Mouse (Mus musculus): ENCODE data around the gene Adcy1.
A peak's percentile ranks its signal among the peaks of the same experiment; 100 is the strongest.

The Adcy1 gene

DNA sequence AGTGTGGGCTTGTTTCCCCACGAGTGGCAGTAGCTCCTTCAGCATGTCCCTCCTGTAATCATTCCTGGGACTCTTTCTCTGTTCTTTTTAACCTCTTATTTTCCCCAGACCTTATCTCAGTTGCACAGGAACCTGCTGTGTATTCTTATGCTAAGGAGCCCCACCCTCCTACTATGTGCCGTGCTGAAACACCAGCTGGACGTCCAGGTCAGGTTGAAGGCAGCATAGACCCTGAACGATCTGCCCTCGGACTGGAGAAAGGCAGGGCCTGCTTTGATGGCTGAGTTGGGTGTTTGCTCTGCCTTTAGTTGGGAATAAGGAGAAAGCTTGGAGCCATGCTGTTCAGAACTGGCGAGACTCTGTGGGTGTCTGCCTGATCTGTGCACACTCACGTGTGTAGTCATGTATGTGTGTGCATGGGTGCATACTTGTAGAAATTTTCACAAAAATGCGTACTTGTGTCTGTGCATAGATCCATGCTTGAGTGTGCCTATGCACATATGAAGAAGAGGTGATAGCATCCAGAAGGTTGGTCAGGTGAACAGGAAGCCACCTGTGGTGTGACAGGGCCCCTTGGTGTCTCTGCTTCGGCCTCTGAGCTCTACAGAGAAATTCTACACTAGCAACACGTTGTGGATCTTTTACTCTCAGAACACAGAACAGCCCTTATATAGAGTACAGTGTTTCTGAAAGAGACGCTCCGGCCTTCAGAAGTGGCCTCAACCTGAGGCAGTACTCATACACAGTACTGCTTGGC lies 5.4 kb downstream of the Adcy1 start:
- no peak for DNase-seq (ENCODE audit: inconsistent ontology term)

DNA sequence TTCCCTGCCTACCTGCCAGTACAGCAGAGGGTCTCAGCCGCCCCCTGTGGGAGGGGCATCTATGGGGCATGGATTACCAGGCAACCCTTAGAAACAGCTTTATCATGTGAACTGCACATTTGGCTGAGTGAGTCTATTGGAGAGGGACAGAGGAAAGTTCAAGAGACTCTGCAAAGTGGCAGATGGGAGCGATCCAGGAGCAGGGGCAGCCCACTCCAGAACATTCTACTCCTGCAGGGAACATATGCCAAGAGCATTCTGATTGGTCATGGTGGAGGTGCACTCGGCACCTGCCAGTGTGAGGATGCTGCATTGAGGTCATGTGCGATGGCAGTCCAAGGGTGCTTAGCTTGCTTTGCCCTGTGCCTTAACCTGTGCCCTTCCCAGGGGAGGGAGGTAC lies 6.5 kb downstream of the Adcy1 start:
- DNase-seq (ENCODE audit: inconsistent ontology term) = no peak

DNA sequence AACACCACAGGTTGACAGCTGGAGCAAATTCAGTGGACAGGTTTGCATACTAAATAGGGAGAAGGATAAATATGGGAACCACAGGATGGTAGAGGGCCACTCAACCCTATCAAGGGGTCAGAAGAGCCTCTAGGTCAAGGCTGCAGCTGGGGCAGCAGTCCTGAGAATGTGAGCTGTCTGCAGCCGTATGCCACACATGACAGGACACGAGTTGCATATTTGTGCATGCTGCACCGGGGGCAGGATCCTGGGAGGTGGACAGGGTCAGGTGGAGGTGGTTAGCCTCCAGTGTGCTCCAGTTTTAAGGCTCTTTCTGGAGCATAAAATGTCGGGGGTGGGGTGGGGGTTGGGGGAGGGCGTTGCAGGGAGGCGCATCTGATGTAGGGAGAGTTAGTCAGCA lies 8.3 kb downstream of the Adcy1 start:
- DNase-seq (ENCODE audit: inconsistent ontology term) = no peak

DNA sequence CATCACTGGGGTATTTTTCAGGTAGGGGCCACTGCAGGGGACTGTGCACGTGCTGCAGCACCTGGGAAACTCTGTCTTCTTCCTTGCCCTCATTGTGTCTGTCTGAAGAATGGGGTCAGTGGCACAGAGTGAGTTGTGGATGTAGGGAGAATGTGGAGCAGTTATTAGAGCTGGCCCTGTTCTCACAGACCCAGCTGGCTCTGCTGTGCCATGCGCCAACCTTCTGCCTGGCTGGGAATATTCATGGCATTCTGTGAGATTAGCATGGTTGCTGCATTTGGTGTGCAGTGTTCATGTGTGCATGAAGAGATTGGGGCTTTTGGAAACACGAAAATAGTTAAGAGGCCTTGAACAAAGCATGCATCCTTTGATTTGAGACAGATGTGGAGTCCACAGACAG lies 10.3 kb downstream of the Adcy1 start:
- DNase-seq (ENCODE audit: inconsistent ontology term) = no peak

DNA sequence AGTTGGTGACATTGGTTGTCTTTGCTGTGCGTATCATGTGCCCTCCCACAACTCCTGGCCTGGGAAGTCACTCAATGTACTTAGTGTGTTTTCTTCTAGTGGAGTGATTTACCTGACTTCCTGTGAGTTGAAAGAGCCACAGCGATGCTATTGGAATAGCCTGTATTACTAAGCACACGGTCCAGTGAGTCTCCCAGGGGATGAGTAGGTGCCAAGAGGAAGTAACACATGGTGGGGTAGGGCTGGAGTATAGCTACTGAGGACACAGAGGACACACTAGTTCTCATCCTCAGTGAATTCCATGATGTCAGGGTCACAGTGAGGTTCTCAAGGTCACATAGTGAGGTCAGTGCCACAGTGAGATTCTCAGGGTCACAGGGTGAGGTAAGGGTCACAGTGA lies 13.2 kb downstream of the Adcy1 start:
- DNase-seq (ENCODE audit: inconsistent ontology term) = no peak

DNA sequence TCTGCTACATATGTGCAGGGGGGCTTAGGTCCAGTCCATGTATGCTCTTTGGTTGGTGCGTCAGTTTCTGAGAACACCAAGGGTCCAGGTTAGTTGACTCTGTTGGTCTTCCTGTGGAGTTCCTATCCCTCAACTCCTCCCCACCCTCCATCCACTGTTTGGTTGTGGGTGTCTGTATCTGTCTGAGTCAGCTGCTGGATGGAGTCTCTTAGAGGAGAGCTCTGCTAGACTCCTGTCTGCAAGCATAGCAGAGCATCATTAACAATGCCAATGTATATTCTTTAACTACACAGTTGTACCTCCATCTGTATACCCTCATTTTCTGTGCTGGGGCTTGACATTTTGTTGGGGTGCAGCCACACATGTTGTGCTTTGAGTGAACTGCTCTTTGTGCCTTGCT lies 18.6 kb downstream of the Adcy1 start:
- DNase-seq (ENCODE audit: inconsistent ontology term) = no peak

DNA sequence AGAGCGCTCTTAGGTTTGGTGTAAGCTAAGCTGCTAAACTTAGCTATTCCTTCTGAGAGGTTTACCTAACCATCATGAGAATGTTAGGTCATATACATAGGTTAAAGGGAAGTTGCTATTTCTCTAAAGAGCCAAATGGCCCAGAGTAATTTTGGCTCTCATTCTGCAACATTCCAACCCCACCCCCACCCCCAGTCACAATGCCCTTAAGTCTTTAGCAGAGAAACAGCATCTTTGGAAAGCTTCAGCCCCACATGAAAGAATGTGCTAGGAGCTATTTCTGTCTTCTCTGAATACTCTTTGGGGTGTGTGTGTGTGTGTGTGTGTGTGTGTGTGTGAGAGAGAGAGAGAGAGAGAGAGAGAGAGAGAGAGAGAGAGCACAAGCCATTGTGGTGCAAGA lies 20.6 kb downstream of the Adcy1 start:
- peak; percentile 73 for DNase-seq (ENCODE audit: inconsistent ontology term)

DNA sequence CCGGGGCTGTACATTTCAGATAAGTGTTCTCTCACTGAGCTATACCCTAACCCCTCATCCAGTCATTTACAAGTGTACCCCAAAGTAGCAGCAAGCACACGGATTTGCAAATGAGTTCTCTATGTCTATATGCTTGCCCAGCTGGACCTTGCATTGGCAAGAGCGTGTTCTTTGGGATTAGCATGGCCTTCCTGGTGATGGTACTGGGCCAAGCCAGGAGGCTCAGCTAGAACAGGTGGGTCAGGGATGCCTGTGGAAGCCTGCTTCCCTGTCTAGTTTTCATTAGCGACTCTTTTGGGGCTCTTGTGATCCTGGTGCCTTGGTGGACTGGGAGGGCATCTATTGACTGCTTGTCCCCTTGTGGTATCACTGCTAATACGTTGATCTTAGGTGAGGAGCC lies 21.9 kb downstream of the Adcy1 start:
- no peak for DNase-seq (ENCODE audit: inconsistent ontology term)

DNA sequence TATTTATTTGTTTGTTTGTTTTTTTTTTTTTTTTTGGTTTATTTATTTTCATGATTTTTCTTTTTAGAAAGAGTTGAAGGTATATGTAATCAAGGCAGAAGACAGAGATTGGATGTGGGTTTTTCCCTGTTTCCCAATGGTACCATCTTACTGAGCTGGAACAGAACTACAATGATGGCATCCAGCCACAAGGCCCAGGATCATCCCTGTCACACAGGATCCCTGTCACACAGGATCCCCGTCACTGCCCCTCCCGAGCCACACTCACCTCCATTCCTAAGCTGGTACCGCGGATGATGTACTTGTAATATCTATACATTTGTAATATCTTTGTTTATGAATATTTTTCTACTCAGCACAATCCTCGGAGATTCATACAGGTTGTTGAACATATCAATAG lies 27.8 kb downstream of the Adcy1 start:
- DNase-seq (ENCODE audit: inconsistent ontology term) = no peak

DNA sequence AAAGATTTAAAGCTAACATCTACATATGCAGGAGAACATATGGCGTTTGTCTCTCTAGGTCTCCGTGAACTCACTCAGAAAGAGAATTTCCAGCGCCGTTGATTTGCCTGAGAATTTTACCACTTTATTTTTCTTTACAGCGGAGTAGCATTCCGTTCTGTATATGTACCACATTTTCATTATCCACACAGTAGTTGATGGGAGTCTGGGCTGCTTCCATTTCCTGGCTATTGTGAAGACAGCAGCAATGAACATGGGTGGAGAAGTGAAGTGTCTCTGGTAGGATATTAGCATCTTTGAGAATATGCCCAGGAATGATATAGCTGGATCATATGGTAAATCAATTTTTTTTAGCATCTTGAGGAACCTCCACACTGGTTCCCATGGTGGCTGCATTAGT lies 31.6 kb downstream of the Adcy1 start:
- DNase-seq (ENCODE audit: inconsistent ontology term) = no peak

DNA sequence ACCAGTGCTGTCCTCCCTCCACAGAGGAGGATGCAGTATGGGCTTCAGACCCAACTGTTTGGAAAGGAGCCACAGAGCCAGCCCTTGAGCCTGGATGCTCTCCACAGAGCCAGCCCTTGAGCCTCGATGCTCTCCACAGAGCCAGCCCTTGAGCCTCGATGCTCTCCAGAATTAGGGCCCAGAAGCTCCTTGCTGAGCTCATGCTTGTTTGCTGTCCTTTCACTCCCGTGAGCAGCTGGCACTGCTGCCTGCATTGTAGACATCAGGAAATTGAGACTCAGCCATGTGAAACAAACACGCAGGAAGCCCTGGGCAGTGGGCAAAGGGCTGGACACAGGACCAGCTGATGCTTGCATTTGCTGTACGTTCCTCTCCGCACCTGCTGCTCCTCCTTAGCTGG lies 38.4 kb downstream of the Adcy1 start:
- DNase-seq (ENCODE audit: inconsistent ontology term) = no peak

DNA sequence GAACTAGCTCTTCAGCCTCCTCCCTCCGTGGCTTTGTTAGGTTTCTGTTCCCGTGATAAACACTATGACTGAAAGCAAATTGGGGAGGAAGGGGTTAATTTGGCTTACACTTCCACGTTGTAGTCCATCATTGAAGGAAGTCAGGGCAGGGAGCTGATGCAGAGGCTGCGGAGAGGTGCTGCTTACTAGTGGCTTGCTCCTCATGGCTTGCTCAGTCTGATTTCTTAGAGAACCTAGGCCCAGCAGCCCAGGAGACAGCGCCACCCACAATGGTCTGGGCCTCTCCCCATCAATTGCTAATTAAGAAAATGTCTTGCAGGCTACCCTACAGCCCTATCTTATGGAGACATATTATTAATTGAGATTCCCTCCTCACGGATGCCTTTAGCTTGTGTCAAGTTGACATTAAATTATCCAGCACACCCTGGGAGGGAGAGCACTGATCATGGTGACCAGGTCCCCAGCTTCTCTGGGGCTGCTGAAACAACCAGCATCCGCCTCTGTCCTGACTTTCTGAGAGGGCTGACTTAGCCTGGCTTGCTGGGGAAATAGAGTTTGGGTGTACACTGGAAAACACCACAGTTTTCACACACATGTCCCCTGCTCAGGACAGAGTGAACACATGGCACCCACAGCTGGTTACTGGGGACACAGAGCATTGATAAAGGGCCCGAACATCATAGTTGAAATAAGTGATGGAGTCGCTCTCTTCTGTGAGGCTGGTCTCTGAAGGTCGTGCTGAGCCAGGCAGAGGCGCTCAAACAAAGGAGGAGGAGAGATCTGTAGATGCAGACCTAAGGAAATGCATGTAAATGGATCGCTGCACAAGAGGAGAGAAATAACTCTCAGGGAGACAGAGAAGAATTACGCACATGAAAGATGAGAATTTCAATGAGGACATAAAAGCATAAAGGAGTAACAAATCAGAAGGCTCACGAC lies 39.2 kb downstream of the Adcy1 start:
- no peak for DNase-seq (ENCODE audit: inconsistent ontology term)

DNA sequence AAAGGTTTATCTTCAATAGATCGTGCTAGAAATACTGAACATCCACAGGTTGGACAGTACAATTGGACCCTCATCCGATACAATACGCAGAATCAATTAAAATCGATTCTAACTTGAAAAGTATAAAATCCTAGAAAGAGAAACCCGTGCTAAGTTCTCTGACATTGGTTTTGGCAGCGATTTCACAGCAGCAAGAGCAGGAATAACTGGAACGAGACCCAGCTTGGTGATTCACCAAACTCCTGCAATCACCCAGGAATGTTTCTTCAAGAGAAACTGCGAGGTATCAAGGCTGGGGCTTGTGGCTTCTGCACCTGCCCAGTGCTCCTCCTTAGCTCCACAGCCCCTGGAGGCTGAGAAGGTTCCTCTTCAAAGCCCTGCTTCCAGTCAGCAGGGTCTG lies 42.0 kb downstream of the Adcy1 start:
- no peak for DNase-seq (ENCODE audit: inconsistent ontology term)

DNA sequence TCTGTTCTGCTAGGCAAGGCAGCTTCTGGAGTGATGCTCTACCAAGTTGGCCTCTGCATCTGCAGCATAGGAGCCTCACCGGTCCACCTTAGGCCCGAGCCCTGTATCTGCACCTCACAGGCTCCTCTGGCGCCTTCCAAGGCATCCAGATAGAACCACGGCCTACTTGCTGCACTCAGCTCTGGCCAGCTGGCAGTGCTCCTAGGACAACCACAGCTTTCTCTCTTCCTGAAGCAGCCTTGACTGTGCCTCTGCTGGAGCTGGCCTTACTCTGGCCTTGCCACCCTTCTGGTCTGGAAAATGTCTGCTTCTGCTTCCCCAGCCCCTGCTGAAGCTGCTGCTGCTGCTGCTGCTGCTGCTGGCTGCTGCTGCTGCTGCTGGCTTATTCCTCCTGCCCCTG lies 45.8 kb downstream of the Adcy1 start:
- DNase-seq (ENCODE audit: inconsistent ontology term) = no peak

DNA sequence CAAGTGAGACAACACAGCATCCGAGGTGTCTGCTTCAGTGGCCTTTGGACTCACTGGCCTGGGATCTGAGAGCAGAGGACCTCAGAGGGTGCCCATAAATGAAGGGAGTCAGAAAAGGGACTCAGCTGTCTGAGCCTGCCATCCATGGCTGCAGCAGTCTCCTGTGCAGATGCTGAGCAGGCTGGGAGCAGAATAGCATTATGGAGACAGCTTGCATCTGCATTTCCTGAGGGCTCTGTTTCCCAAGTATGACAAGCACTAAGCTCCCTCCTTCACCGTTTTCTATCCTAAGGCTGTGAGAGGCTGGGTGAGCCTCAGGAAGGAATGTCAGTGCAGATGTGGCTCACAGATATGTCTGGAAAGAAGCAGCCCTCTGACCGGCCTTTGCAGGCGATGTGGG lies 49.8 kb downstream of the Adcy1 start:
- DNase-seq (ENCODE audit: inconsistent ontology term) = no peak

DNA sequence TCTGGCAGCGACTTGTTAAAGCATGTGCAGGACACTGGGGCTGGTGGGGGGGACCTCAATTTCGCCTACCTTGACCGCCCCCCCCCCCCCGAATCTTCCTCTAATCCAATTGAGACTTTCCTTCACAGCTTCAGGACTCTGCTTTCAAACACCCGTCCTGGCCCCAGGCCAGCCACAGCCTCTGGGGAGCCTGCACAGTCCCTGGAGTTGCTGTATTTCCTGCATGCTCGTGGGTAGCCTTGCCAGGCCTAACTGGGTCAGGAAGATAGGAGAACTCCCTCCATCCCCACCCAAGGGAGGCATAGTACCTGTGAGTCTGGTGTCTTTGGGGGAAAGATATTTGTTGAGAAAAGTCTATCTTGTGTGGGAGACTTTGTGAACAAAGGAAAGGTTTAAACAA lies 50.4 kb downstream of the Adcy1 start:
- DNase-seq (ENCODE audit: inconsistent ontology term) = peak; percentile 52

DNA sequence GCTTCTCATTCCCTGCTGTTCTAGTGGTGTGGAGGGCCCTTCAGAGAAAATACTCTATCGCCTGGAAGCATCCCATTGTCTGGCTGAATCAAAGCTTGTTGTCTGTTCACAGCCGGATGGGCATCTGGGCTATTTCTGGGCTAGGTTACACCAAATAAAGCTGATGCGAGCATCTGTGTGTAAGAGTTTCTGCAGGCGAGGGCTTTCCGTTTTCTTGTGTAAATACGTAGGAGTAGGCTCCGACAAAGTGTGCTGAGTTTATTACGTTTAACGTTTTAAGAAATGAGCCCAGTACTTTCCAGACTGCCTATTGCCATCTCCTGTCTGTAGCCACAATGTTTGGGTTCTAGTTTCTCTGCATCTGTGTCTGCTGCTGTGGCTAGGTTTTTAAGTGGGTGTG lies 51.0 kb downstream of the Adcy1 start:
- no peak for DNase-seq (ENCODE audit: inconsistent ontology term)

DNA sequence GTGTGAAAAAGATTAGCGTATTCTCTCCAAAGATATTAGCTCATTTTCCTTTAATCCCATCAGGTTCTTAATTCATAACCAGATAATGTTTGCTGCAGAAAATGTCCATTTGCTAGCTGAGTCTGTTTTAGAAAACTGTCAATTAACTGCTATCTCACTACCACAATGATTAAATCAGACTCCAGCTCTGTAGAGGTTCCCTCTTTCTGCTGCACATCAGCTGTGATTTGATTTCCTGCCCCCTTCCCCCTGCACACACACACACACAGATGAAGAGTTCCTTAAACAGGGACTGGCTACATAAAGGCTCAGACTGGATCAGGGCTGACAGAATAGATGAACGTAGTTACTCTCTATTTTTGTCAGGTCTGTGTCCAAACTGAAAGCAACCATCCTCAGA lies 53.4 kb downstream of the Adcy1 start:
- DNase-seq (ENCODE audit: inconsistent ontology term) = no peak

DNA sequence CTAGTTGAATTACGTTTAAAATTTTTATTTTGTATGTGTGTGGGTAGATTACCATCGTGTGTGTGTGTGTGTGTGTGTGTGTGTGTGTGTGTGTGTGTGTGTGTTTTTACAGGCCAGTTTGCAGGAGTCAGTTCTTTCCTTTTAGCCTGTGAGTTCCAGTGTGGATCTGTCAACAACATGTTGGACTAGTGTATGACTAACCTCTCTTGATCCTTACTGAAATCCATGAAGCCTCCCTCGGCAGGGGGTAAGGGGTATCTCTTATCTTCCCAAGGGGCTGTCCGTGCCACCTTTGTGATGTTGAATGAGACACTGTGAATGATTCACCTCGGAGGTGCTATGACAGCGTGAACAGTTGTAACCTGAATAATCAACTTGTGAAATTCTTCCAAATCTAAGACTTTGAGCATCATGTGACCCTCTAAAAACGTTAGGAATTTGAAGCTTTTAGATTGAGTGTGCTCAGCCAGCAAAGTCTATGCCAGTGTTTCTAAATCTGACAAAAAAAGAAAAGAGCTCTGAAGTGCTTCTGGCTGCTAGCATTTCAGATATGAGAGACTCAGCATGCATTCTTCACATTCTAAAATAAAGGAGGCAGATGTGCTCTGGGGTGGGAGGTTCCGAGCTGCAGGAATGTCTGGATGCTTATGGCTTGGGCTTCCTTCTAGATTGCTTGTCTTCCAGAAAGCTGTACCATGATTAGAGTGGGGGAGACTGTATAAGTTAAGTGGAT lies 66.2 kb downstream of the Adcy1 start:
- DNase-seq (ENCODE audit: inconsistent ontology term) = peak; percentile 82

DNA sequence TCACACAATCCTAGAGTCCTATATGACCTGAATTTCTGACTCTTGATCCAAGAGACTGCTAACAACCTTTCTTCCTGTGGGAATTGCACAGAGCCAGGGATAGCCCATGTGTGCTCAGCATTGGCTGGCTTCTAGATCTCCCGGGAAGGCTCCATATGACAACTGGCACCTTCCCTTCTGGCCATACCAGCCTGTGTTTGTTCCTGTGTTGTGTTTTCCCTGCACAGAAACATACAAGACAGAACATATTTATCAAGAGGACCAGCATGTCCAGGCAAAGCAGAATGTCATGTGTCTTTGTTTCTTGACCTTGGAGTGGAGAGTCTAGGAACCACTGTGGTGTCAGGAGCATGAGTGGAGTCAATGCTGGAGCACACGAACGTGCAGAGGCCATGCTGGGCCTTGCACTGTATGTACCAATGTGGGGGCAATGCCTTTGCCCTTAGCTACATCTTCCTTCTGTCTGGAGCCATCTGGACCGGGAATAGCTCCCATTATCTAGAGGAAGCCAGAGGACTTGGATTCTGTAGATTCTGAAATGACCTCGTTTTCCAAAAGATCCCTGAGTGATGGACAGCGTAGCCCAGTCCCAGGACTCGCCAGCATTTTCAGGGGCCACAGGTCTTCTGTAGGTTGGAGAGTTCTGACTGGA lies 69.6 kb downstream of the Adcy1 start:
- no peak for DNase-seq (ENCODE audit: inconsistent ontology term)

DNA sequence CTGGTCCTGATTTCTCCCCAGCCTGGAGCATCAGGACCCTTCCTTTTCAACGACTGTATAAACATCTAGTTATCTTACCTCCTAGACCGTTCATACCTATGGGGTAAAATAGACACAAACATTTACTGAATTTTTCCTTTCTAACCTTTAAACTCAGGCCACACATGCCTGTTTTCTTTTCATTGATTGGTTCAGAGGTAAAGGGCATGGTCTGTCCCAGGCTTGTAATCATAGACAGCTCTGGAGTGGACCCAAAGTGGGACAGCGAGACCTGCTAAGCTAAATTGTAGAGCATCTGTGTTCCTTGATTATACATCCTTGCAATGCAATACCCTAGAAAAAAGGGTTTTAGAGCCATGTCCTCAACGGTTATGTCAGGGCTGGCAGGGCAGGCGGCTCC lies 70.4 kb downstream of the Adcy1 start:
- no peak for DNase-seq (ENCODE audit: inconsistent ontology term)

DNA sequence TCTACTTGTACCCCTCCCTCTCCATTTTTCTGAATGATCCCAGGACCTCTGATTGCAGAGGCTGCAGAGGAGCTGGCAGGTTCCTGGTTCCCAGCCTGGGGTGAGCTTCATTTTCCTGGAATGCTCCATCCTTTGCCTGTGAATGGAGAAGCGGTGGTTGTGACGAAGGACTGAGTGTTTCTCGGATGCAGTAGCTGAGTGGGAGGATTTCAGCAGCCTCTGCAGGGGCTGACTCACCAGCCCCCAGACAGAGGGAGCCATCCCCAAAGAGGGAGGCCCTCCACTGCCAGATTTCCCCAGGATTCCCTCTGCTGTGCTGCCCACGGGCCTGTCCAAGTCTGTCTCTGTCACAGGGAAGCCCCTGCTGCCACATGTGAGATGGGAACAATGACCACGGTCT lies 71.0 kb downstream of the Adcy1 start:
- DNase-seq (ENCODE audit: inconsistent ontology term) = peak; percentile 55
